Mouse (Mus musculus): ENCODE results near the gene Olfr453.

Olfr453 gene

DNA sequence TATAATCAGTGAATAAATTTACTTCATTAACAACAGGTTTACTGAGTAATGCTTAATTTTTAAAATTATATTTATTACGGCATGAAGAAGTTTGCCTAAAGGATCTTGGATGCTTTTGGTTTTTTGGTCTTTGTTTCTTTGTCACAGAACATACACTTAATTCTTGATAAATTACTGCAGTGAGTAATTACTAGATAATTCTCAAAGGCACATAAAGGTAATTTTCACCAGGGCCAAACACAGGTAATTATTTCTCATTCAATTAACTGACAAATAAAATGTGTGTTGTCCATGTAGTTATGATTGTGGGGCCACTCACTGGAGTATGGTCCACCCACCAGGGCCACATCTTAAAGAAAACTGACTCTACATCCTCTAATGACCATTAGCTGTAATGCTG lies at the start of gene Olfr453:
Olfr453 (plus strand) TSS at position 301 of the 400 bp plus-strand sequence.
- no peak for TF ChIP-seq GATA4 (IDR thresholded peaks at IDR 0.05; ENCODE audit: insufficient replicate concordance, low read length)

DNA sequence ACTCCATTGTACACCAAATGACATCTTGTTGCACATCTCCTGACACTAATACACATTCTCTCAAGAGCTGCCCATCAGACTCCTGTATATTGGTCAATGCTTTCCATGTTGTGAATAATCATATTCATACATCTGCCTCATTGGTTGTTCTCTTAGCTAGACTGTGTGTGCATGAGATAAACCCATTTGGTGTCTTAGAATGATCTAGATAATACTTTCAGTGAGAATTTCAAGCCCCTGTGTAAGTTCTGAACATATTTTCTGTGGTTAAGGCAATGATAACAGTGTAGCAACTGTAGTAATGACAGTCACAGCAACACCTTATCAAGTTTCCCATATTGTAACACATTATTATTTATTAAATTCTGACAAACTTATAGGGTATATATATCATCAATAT lies 49.4 kb upstream of the Olfr453 start:
- TF ChIP-seq GATA4 (IDR thresholded peaks at IDR 0.05; ENCODE audit: insufficient replicate concordance, low read length): no peak

DNA sequence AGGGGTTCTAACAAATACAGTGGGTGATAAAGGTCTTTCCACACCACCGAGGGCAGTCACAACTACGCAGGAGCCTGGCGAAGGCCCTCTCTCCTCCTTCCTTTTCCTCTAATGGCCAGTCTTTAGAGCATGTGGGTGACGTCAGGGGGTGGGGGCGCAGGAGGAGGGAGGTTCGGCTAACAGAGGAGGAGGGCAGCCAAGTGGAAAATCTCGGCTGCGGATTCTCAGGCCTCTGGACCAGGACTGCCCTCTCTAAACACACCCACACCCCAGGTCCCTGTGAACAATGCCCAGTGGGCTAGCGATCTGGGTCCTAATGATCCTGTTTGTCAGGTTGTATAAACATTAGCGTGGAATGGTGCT lies 47.0 kb upstream of the Olfr453 start:
- no peak for TF ChIP-seq GATA4 (IDR thresholded peaks at IDR 0.05; ENCODE audit: insufficient replicate concordance, low read length)

DNA sequence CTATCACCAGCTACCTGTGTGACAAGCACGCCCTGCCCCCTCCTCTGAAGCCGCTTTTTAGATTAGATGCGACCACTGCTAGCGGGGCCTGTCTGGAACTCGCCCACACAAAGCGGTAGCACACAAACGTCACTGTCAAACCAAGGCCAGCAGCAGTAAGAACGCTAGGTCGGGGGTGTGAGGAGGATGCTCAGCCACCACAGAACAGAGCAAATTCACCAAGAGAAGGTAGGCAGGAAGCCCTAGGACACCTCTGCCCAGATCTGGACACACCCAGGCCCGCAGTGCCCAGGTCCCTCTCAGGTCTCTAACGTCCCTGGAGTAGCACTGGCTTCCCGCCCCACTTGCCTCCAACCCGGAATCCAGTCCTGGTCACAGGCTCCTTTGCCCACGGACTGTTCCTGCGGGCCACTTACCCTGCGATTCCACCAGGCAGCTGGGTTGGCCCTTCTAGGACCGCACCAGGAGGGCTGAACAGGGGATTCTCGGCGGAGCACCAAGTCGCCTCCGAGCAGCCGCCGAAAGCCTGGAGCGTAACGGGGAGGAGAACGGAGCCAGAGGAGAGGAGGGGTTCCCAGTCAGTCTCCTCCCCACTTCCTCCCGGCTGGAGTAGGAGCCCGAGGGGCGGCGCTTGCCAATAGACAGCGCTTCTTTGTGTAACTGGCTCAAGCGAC lies 46.5 kb upstream of the Olfr453 start:
- no peak for TF ChIP-seq GATA4 (IDR thresholded peaks at IDR 0.05; ENCODE audit: insufficient replicate concordance, low read length)

DNA sequence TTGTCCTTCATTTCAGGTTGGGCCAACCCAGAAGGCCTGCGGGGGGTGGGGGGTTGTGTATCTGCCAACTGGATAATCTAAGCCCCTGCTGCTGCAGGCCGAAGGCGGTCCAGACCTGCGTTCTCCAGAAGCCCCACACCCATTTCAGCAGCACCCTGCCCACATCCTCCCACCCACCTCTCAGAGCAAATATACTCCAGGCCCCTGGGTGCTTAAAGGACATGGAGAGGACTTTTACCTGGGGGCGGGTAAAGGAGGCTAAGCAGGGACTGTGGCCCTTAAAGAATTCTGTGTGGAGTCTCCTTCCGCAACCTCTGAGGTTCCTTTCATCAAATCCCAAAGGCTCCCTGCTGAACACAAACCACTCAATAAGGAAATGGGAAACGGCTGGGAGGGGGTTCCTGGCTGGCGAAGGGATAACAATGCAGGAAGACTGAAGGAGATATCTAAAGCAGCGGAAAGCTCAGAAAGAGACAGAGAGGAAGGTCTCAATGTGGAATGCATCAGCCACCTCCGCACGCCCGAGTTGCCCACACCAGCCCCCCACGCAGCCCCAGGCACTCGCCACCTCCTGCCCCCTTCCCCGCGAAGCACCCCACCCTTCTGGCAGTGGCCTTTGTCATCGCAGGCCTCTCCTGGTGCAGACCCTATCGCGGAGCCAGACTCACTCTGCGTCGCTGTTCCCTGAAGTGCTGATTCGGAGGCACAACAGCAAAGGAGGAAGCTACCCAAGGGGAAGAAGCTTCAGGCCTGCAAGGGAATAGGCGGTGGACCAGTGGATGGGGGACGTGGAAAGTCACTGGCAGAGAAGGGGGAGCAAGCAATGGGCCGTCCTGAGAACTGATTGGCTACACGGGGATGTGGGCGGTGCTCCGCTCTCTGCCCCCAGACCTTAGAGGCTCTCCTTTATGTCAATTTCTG lies 29.6 kb upstream of the Olfr453 start, which contains the start of gene Tcaf1:
Tcaf1 (minus strand) TSS at position 798 of the 921 bp plus-strand sequence.
- TF ChIP-seq GATA4 (IDR thresholded peaks at IDR 0.05; ENCODE audit: insufficient replicate concordance, low read length): no peak

DNA sequence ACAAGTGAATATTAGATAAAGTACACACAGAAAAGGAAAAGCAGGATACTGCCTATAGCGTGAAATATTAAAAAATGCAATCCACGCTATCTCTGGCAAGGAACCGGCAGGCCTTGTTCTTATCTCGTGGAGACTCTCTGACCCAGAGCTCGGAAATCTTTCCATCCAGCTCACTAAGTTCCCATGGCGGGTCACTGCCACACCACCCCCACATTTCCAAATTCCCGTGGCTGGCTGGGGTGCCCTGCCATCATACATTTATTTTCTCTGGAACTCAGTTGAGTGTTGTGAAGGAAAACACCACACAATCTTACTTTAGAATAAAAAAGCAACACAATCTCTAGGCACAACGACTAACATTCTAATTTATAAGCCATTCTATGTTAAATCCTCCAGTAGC lies 24.5 kb upstream of the Olfr453 start:
- TF ChIP-seq GATA4 (IDR thresholded peaks at IDR 0.05; ENCODE audit: insufficient replicate concordance, low read length): no peak

DNA sequence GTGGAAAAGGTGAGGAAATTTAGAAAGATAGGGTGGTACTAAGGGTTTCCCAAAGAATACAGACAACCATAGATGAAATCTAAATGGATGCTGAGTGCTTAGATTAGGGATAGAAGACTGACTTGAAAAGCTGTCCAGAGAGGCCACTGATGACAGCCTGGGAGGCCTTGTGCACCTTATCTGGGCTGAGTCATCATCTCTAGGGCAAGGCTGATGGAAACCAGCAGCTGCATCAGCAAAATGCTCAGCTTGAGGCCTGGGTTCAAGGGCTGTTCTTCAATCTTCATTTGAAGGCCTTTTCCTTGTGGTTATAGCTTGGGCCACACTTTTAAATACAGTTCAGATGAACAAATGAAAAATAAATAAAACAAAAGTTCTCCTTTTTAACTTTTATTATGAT lies 21.2 kb upstream of the Olfr453 start:
- TF ChIP-seq GATA4 (IDR thresholded peaks at IDR 0.05; ENCODE audit: insufficient replicate concordance, low read length): no peak

DNA sequence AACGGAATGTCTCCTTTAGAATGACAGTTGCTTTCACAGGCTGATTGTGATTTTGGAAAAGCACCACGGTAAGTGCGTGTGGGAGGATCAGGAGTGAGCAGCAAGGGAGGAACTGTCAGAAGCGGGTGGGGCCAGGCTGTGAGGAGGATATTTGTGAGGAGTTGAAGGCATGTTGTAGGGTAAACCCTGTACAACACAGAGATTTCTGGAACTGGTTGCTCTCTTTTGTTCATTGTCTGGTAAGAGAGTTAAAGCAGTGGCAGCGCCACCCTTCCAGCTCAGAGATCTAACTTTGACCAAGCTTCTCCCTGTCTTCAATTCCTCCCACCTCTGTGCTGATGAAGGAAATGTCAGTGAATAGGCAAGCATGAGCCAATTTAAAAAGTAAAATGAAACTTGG lies 3.1 kb downstream of the Olfr453 start:
- TF ChIP-seq GATA4 (IDR thresholded peaks at IDR 0.05; ENCODE audit: insufficient replicate concordance, low read length): no peak

DNA sequence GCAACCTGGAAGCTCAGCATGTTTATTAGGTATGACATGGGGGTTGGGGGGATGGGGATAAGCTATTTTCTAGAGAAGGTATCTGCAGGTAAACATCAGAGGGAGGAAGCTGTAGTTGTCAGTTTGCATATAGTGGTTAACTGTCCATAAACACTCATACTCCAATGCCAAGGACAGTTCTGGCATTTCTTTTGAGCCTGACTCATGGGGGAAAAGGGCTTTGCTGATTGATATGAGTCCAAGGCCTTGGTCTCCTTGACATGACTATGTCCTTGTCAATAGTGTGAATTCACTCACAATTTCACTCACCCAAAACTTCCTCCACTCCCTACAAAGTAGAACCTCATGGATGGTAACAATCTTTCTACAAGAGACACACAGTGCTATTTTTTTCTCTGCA lies 8.7 kb downstream of the Olfr453 start:
- TF ChIP-seq GATA4 (IDR thresholded peaks at IDR 0.05; ENCODE audit: insufficient replicate concordance, low read length): no peak

DNA sequence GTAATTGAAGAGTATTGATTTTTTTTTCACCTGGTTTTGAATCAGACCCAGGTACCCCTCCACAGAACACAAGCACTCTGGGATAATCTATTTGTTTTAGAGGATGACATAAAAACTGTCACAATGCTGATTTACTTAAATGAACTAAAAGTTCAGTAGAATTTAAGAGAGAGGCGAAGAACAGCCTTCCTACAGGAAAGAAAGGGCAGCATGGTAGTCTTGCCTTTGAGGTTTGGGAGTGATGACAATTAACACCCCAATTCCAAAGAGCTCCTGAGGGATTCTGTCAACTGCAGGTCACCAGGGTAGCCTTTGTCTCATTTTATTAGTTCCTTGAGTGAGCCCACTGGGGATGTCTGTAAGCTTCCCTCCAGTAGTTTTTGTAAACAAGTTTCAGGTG lies 16.9 kb downstream of the Olfr453 start, which contains the start of gene Olfr38:
Olfr38 (plus strand) TSS at position 301 of the 400 bp plus-strand sequence.
- no peak for TF ChIP-seq GATA4 (IDR thresholded peaks at IDR 0.05; ENCODE audit: insufficient replicate concordance, low read length)

DNA sequence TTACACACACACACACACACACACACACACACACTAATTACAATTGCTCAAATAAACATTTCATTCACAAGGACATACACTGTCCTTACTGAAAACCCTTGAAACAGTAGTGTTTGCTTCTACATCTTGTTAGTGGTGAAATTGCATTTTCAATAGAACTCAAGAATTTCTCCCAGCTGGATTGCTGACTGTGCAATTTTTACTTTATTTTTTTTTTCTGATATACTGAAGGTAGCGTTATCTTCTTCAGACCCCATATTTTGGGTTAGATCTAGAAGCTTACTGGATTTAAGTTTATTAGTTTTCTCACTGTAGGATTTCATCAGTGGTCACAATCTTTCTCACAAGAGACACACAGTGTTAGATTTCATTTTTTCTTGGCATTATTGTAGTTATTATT lies 37.9 kb downstream of the Olfr453 start:
- TF ChIP-seq GATA4 (IDR thresholded peaks at IDR 0.05; ENCODE audit: insufficient replicate concordance, low read length): no peak

DNA sequence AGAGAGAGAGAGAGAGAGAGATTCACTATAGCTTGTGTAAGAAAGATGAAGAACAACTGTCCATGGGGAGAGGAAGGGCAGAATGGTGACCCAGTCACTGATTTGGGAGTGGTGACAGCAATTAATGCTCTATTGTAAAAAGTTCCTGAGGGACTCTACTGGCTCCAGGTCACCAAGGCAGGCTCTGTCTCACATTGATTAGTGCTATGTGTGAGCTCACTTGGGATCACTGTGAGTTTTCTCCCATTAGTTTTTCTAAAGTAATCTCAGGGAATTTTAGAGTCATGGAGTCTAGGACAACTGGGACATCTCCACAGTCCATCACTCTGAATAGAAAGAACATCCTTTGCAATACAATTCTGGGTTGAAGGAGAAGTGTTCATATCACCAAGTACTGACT lies 45.6 kb downstream of the Olfr453 start, which contains the start of gene Olfr452:
Olfr452 (plus strand) TSS at position 301 of the 400 bp plus-strand sequence.
- TF ChIP-seq GATA4 (IDR thresholded peaks at IDR 0.05; ENCODE audit: insufficient replicate concordance, low read length): no peak

DNA sequence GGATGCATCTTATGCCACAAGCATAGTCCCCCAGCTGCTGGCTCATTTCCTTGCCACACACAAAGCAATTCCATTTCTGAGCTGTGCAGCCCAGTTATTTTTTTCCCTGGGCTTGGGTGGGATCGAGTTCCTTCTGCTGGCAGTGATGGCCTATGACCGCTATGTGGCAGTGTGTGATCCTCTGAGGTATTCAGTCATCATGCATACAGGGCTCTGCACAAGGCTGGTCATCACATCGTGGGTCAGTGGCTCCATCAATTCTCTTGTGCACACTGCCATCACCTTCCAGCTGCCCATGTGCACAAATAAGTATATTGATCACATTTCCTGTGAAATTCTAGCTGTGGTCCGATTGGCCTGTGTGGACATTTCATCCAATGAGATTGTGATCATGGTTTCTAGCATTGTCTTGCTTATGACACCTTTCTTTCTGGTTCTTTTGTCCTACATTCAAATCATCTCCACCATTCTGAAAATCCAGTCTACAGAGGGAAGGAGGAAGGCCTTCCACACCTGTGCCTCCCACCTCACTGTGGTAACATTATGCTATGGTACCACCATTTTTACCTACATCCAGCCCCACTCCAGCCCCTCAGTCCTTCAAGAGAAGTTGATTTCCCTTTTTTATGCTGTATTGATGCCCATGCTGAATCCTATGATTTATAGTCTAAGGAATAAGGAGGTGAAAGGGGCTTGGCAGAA lies 51.2 kb downstream of the Olfr453 start:
- TF ChIP-seq GATA4 (IDR thresholded peaks at IDR 0.05; ENCODE audit: insufficient replicate concordance, low read length): no peak

DNA sequence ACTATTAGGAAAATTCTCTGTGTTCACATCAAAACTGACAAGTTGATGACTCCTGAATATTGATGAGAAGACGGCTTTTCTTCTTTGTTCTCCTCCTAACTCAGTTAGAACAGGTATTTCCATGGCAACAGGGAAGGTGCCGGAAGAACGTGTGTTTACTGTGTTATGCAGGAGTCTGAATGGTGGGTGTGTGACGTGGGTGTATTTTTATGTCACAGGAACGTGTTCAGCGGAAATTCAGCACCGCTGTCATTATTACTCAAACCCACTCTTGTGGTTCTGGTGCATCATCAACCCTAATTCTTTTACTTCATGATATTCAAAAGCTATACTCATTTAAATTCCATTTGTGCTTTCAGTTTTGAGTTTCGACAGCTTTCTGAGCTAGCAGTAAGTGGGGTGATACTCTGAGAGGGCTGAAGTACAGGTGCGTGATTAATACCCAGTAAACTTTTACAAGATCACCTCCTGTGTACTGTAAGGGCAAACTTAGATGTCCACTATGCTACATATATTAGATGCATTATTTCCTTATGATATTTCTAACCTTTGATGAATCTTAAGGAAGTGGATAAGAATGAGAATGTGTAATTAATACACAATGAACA lies 51.9 kb downstream of the Olfr453 start:
- TF ChIP-seq GATA4 (IDR thresholded peaks at IDR 0.05; ENCODE audit: insufficient replicate concordance, low read length): no peak

DNA sequence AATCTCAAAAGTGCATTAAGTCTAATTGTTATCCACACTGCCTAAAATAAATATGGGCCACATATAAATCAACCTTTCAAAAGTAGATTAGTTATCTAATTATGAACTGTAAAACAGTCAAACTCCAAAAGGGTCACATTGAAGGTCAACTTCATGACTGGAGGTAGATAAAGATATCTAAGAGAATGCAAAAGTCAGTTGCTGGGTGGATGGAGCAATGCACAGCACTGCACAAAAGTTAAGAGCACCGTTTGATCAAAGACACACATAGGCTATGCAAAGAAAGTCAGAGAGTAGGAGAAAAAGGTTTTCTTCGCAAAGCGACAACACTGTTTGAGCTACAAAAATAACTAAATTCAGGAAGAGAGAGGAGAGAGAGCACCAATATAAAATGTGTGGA lies 55.8 kb downstream of the Olfr453 start:
- no peak for TF ChIP-seq GATA4 (IDR thresholded peaks at IDR 0.05; ENCODE audit: insufficient replicate concordance, low read length)
